Mouse (Mus musculus): ENCODE data around the gene Pm20d1.

- no peak for TF ChIP-seq CTCF (IDR thresholded peaks at IDR 0.05; ENCODE audit: borderline replicate concordance, control insufficient read depth, extremely low read depth, insufficient read depth, low read length, poor library complexity)
- no peak for TF ChIP-seq POLR2A (IDR thresholded peaks at IDR 0.05; ENCODE audit: control insufficient read depth, extremely low read depth, insufficient read depth, low read length, poor library complexity)
These were observed 69.3 kb downstream of the Pm20d1 start for GRCm38 (mm10) chr1:131866304-131866999.

Data from thymus, adult 2 months (tissue).